Mouse (Mus musculus) cerebellum, postnatal 25 days (tissue): Measurements from ENCODE around the gene Svop.

Experiments used
- DNase-seq, 2 experiments: peaks; one replicate each; pipeline ENCODE4 v3.0.0; 2021; ENCODE audit warnings: mixed read lengths in 2 of 2

Svop gene

DNA sequence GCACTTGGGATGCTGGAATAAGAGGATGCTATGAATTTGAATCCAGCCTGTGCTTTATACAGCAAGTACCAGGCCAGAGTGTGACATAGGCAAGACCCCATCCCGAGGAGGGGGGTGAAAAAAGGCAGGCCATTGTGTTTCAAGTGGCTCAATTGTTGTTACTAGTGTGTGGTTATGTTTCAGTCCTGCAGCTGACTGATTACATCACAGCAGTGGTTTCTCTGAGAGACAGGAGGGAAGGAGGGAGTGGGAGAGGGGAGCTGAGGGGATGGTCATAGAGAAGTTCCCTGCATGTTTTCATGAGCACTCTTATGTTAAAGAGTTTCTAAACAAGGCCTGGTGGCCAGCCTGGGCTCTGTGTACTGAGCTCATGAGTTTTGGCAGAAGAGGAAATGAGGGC, 11.4 kb upstream of the Svop start:
- no peak for DNase-seq

DNA sequence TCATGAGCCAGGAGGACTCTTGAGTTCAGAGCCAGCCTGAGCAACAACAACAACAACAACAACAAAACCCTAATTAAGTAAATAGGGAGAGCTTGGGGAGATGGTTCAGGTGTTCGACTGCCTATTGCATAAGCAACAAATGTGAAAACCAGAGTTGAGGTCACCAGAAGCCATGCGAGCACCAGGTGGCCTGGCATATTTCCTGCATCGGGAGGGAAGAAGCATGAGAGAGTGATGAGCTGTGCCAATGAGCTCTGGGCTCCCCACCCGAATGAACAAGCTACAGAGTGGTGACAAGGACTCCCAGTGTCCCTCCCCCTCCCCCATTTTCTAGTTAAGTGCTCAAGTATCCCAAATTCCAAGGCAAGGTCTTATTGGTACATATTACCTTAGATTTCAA, 10.5 kb upstream of the Svop start:
- peak; percentile 38 to 60 for DNase-seq

DNA sequence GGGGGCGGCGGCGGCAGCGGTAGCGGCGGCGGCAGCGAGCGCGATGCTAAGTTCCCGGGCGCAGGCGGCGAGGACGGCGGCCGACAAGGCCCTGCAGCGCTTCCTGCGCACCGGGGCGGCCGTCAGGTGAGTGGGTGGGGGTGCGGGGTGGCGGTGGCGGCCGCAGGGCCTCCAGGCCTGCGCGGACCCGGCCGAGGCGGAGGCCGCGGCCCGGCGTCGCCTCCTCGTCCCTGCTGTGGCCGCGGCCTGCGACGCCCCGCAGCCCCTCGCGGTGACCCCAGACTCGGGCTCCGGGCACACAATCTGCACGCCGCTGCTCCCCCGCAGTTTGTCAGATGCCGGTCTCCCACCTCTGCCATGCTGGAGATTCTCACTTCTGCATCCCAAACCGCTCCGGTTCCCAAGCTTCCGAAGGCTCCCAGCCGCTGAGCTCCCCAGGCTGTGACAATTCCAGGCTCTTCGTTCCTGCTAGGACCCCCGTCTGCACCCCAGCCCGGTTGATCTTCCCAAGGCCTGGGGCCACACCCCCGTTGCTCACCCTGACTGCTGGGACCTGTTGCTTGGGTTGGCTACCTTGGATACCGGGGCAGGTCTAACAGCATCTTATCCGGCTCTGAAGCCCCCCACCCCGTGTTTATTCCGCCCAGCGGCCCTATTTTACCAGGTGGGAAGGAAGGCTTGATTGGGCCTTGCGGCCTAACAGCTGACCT, 9.2 kb upstream of the Svop start:
- DNase-seq: no peak

DNA sequence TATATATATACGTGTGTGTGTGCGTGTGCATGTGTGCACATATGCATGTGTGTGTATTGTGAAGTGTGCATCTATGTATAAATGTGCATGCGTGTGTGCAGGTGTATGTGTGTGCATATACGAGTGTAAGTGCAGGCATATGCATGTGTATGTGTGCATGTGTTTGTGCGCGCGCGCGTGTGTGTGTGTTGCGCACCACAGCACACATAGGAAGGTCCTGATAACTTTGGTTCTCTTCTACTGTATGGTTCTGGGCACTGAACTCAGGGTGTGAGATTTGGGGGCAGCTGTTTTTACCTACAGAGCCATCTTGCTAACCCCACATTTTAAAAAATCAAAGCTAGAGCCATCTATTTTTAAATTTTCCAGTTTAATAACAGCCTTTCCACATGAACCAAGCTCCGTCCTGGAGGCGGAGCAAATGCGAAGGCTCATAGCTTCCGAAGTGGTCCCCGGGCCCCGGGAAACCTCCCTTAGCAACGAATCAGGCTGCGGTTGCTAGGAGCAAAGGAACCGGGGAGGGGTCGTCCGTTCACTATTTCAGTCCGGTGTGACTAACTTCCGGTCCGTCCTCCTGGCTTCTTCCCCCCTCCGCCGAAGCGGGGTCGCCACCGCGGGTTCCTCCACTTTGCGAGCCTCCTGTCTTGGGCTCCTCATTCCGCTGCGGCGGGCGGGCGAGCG, 8.5 kb upstream of the Svop start:
- DNase-seq: peak; percentile 93 to 97

DNA sequence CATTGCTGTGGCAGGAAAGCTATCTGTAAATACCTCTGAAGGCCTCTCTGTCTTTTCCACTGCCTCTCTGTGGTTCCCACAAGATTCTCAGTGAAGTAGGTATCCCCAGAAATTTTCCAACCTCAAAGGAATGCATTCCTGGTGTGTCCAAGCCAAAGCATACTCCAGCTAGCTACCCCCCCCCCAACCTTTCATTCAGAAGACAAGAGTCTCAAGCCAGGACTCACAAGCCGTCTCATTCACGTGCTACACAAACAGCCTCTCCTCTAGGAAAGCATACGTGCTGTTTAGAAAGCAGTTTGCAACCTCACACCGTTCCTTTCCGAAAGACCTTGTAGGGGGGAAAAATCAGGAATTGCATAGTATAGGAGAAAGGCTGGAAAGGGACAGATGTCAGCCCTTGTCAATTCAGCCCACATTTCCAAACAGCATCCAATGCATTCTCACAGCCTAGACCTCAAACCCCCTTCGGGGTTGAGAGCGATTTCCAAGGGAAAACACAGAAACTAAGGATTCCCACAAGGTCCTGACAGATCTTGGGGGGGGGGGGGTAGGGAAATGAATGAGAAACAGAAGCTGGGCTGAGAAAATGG, 853 bp downstream of the Svop start:
- no peak for DNase-seq

DNA sequence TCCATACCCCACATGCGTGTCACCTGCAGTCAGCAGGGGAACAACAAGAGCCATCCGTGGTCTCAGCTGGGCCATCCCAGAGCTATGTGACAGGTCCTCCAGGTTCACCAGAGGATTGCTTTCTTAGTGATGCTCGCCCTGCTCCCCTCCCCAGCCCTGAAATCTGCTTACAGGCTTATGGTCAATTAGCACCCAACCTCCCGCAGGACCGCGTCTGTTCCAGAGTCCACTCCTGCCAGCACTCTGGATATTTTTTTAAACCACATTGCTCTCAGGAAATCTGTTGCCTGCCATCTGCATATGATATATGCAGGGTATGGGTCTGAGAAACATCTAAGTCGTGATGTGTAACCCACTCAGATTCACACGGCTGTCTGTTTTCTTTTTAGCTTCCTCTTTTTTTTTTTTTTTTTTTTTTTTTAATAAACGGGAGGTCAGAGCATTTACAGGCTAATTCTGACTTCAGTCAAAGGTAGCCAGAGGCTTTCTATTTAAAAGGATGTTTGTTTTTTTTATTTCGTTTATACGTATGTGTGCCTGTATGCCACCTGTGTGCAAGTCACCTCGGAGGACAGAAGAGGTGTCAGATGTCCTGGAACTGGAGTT, 3.4 kb downstream of the Svop start:
- peak; percentile 71 to 77 for DNase-seq

DNA sequence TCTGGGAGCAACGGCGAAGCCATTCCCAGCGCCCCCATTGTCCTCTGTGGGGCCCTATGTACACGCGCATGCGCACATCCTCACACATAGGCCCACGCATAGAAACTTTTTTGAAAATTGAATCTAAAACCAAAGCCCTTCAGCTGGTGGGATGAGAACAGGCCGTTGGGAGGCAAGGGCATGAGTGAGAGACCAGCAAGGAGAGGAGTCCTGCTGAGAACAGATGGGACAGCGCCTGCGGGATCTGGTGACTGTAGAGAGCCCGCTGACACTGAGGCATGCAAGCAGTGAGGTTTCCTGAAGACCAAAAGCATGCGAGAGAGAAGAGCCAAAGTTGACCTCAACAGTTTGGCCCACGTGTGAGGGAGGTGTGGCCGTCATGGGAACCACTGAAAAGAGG, 5.9 kb downstream of the Svop start:
- peak; percentile 65 to 72 for DNase-seq

DNA sequence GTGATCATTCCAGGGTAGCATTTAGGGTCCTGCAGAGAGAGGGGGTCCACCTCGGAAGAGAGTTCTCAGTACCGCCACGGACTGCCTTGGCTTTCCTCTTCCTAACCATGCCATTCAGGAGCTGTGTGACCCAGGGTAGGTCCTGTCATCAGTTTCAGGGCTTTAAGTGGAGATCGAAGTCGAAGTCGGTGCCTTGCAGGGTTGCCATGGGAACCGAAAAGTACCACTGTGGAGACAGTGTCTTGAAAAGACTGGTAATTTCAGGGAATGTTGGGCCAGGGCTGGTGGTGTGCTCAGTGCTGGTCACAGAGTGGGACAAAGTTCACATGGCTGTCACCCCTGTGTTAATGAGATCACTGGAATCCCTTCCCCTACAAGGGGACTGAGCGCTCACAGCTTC, 14.4 kb downstream of the Svop start:
- DNase-seq: no peak

DNA sequence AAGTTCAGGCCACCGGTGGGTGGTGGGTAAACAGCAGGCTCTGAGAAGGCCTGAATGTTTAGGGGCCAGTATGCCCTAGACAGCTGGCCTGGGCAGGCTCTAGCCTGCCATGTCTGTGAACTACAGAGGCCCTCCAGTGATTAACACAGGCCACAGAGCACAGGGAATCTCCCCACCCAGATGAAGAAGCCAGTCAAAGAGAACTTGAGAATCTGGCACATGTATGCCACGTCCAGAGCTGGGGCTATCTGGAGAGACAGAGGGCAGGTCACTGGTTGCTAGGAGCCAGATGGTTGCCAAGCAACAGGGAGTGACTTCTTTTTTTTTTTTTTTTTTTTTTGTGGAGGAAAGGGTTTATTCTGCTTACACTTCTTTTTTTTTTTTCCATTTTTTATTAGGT, 19.1 kb downstream of the Svop start:
- DNase-seq: no peak

DNA sequence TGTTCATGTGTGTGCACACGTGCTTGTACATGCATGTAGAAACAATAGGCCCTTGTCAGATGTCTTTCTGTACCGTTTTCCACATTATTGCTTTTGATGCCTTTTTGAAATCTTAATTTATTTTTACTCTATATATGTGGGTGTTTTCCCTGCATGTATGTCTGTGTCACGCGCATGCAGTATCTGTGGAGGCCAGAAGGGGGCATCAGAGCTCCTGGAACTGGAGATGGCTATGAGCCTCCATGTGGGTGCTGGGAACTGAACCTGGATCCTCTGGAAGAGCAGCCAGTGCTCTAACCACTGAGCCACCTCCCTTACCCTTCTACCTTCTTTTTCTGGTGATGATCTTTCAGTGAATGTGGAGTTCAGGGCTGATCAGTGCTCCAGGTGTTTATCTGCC, 20.5 kb downstream of the Svop start:
- no peak for DNase-seq

DNA sequence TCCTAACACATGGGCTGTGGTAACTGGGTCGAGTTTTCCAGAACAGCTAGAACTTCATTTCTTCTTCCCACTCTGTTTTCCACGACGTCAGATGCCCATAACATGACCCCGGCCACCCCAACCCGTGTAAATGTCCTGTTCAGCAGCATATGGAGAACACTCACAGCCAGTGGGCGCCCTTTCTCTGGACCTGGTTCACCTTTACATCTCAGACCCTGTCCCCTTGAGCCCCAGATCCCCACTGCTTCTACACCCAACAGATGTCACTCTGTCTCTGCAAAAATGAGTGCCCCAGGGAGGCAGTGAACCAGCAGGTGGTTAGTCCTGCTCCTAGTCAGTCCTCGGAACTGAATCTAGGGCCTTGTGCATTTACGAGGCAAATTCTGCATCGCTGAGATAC, 23.4 kb downstream of the Svop start:
- no peak for DNase-seq

DNA sequence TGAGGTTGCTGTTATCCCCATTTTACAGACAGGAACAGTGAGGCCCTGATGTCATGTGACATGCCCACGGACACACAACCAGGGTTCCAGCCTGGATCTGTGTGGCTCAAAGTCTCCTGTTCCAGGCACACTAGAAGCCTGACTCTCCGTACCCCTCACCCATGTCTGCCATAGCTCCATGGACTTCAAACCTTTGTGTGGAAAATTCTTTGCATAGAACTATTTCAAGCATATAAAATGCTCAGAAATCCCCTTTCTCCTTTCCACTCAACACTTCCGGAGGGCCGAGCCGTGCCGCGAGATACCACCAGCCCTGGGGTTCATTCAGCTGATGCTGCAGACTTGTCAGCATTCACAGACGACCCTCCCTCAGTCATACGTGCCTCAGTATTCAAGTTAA, 23.8 kb downstream of the Svop start:
- no peak for DNase-seq

DNA sequence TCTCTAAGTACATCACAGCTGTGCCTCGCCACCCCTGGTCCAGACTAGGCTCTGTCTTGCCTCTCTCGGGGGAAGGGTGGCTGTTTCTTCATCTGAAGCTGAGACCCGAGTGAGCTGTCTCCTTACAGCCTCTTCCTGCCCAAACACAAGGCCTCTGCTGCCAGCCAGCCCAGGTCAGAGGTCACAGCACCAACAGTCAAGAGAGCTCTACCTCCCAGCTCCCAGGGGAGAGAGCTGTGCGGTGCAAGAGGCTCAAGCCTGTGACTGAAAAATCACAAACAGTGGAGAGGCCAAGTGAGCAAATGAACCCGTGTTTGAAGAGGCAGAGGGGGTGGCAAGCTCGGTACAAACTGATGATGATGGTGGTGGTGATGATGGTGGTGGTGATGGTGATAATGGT, 24.8 kb downstream of the Svop start:
- DNase-seq: no peak

DNA sequence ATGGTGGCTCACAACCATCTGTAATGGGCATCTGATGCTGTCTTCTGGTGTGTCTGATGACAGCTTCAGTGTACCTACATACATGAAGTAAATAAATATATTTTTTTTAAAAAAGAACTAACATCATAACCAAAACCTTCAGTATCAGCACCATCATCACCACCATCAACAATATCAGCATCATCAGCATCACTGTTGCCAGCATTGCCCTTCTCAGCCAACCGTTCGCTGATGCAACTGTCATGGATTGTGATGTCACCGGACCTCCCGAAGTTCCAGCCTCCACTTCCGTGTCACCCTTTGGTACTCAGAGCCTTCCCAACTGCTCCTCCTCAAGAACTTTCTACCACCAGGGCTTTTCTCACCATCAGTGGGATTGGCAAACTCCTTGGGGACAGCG, 26.2 kb downstream of the Svop start, which contains the start of gene Usp30:
Usp30 (plus strand) TSS at position 301 of the 400 bp plus-strand sequence.
- DNase-seq: no peak

DNA sequence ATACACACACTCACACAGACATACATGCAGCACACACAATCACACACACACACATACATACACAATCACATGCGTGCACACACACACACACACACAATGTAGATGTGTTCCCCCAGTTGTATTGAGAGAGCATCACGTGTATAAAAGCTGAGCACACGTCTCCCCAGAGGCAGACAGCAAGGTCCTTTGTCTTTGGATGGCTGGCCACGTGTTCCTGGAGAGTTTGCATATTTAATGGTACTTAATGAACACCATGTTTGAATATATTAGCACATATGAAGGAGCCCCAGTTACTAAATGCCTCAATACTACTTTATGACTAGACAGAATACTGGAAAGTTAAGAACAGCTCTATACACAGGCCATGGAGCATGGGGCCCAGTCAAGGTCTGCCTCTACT, 27.4 kb downstream of the Svop start:
- DNase-seq: no peak

DNA sequence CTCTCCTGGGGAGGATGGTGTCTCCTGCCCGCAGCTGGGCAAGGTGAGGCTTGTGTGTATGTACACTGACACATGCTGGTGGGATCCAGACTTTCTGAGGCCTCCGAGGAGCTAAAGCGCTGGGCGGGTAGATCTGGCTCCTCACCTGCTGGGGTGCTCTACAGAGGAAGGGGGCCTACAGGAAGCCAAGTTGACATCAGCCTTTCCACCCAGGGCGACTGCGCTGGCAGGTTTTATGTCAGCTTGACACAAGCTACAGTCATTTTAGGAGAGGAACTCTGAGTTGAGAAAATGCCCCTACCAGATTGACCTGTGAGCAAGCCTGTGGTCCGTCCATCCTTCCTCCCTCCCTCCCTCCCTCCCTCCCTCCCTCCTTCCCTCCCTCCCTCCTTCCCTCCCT, 29.7 kb downstream of the Svop start:
- DNase-seq: no peak

DNA sequence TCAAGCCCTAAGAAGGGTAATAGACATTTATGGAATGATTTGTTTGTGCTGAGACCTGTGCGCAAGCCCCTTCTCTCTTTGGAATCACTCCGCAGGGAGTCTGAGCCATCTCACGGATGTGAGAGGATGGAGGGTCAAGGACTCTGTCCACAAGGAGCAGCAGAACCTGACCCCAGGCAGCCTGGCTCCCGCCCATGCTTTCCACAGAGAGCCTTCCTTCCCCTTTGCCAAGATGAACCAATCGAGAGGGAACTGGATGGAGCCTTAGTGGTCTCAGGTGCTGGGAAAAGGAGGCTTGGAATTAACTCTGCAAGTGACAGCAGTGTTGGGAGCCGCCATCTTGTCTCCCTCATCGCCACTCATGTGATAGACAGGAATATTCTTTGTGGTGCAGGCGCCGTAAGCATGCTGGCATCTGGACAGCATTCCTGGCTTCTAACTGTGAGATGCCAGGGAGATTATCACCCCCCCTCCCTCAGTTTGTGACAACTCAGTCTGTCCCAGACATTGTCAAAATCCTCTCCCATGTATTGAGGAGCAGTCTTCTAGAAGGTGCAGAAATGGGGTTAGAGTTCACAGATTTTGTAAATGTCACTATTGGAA, 34.1 kb downstream of the Svop start:
- peak; percentile 44 to 54 for DNase-seq

DNA sequence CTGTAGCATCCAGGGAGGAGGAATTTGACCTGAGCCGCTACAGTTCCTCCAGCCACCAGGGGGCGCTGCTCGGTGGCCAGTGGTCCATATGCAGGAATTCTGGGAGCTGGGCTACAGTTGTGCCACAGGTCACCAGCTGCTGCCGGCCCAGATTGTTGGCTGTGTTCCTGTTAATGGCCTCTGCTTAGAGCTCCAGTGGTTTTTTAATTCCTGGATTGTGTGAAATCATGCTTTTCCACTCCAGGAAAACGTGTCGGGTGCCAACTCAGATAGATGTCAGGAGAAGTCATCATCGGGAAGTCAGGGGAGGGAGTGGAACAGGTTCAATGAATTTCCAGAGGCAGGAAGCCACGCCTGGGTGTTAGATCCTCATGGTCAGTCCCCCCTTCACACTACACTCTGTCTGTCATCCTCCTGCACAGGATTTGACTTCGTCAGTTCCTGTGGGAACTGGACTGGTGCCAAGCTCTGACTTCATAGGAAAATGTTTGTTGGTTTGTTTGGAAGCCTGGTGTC, 39.1 kb downstream of the Svop start:
- peak; percentile 74 to 84 for DNase-seq

DNA sequence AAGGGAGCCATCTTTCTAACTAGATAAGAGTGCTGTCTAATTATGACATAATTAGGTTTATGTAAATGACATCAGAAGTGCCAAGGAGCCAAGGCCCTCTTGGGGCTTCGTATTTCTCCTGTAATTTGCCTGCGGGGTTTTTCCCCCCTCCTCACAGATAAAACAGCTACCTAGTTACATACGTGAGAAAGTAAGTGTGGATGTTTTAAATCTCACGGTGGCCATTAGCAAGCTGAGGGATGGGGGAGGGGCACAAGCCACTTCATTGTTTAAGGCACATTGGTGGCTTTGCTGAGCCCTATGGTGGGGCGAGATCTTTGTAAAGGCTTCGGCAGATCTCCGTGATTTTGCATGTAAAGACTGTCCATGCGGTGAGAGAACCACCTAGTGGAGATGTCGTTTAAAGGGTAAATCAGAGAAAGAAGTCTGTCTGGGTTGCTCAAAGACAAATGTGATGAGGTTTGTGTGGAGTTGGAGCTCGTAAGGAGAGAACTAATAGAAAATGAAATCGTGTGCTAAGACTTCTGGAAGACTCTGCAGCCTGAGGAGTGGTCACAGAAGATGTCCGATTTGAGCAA, 42.5 kb downstream of the Svop start:
- no peak for DNase-seq

DNA sequence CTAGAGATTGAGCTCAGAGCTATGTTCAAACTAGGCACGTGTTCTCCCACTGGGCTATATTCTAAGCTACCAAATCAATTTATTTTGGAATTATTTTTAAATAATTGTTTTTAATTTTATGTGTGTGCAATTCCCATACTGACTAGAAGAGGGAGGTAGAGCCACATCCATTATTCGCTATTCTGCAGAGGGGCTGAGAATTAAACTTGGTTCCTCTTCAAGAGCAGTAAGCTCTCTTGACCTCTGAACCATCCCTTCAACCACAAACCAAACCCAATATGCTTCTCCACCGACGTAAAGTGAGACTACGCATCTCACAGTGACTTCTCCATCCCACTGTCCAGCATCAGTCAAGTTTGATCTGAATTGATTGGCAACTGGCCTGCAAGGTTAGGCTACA, 44.2 kb downstream of the Svop start:
- no peak for DNase-seq

DNA sequence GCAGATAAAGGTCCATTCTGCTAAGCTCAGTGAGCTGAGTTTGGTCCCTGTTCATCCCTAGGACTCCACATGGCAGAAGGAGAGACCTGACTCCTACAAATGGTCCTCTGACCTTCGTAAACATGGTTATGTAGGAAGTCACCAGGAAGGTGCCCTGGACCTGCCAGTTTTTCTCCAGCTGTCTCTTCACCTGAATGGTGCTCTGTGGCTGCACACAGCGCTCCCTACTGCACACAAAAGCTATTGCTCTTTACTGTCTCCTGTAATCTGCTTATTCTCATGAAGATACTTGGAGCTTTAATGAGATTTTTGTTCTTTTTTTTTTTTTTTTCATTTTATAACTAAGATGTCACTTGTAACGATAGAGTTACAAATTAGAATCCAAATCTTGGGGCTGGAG, 44.8 kb downstream of the Svop start:
- no peak for DNase-seq

DNA sequence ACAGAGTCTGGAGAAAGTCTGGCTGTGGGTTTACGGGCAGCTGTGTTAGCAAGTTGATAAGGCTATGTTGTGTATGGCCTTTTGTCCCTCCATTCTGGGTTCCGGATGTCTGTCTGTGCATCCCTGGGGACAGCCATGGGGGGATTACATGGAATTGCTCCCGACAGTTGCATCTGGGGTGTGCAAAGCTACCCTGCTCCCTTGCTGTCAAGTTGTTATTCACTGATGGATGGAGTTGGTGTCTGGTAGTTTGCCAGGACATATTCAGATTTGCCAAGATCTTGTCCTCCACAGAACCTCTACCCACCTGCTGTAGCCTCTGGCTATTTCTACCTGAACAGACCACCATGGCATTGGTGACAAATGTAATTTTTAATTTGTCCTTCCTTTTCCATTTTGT, 45.2 kb downstream of the Svop start:
- DNase-seq: no peak

DNA sequence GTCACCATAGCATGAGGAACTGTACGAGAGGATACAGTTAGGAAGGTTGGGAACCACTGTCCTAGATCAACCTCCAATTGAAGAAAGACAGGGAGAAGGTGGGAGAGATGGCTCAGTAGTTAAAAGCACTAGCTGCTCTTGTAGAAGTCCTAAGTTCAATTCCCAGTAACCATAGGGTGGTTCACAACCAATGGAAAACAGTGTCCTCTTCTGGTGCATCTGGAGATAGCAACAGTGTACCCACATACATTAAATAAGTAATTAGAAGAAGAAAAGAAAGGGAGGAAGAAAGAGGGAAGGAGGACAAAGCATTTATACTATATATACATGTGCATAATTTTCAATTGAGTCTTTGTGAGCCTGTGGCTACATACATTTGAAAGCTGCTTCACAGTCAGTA, 46.2 kb downstream of the Svop start:
- DNase-seq: no peak
